Mouse (Mus musculus): ENCODE data around the gene Pbx1.

Gene Pbx1

GRCm38 (mm10) chr1:168296290-168296689 is 135.8 kb downstream of the Pbx1 start:
- DNase-seq: no peak

GRCm38 (mm10) chr1:168295782-168296181 is 136.3 kb downstream of the Pbx1 start:
- DNase-seq: no peak

- DNase-seq: no peak
These were observed 138.4 kb downstream of the Pbx1 start for GRCm38 (mm10) chr1:168293673-168294072.

- DNase-seq: no peak
These were observed 140.0 kb downstream of the Pbx1 start for GRCm38 (mm10) chr1:168292106-168292505.

GRCm38 (mm10) chr1:168291643-168292040 is 140.4 kb downstream of the Pbx1 start:
- no peak for DNase-seq

- DNase-seq: peak; percentile 61
These were observed 140.9 kb downstream of the Pbx1 start for GRCm38 (mm10) chr1:168291001-168291642.

GRCm38 (mm10) chr1:168290236-168290985 is 141.7 kb downstream of the Pbx1 start:
- no peak for DNase-seq

GRCm38 (mm10) chr1:168288891-168289545 is 143.1 kb downstream of the Pbx1 start:
- peak; percentile 44 for DNase-seq

GRCm38 (mm10) chr1:168287843-168288591 is 144.1 kb downstream of the Pbx1 start:
- DNase-seq: no peak

GRCm38 (mm10) chr1:168286862-168287650 is 145.0 kb downstream of the Pbx1 start:
- no peak for DNase-seq

GRCm38 (mm10) chr1:168284566-168285141 is 147.4 kb downstream of the Pbx1 start:
- no peak for DNase-seq

GRCm38 (mm10) chr1:168283841-168284565 is 148.1 kb downstream of the Pbx1 start:
- no peak for DNase-seq

- DNase-seq: no peak
These were observed 148.6 kb downstream of the Pbx1 start for GRCm38 (mm10) chr1:168283421-168283820.

GRCm38 (mm10) chr1:168275678-168276077 is 156.4 kb downstream of the Pbx1 start:
- no peak for DNase-seq

GRCm38 (mm10) chr1:168274296-168274695 is 157.8 kb downstream of the Pbx1 start:
- no peak for DNase-seq

- no peak for DNase-seq
These were observed 160.0 kb downstream of the Pbx1 start for GRCm38 (mm10) chr1:168272091-168272490.

- DNase-seq: no peak
These were observed 160.9 kb downstream of the Pbx1 start for GRCm38 (mm10) chr1:168271207-168271606.

- no peak for DNase-seq
These were observed 163.1 kb downstream of the Pbx1 start for GRCm38 (mm10) chr1:168268751-168269623.

- no peak for DNase-seq
These were observed 163.8 kb downstream of the Pbx1 start for GRCm38 (mm10) chr1:168268224-168268623.

All from kidney, adult 9 months (tissue).